Mouse (Mus musculus): ENCODE data around the gene Mlst8. TPM values are rescaled to one million over a fixed set of nuclear protein-coding genes. Genes with fewer than 3 reads are reported as not detected.

Gene Mlst8
- polyA plus RNA-seq, 1 experiment from 2014 or later, result 29.8 TPM

- H3K4me2 ChIP-seq (ENCODE audit: low read depth, low read length), result no peak overlapping the region
- 85% methylated on average over 5 of the region's 5 CpGs for WGBS
- ATAC-seq (ENCODE audit: low read depth), result no peak
- H3K4me1 ChIP-seq (replicated peaks; ENCODE audit: control insufficient read depth, insufficient read depth, low read length), result peaks cover 13% of the 10 kb centered on the region
- H3K9me3 ChIP-seq (ENCODE audit: control insufficient read depth, low read length), result no peaks in the 10 kb centered on the region
- peaks cover 50% of the 10 kb centered on the region for H3K36me3 ChIP-seq (ENCODE audit: control insufficient read depth, insufficient read depth, low read length)
- H3K9ac ChIP-seq (ENCODE audit: low read length), result no peak overlapping the region
- no peak overlapping the region for H3K4me3 ChIP-seq (ENCODE audit: low read length)
- H3K27ac ChIP-seq (ENCODE audit: low read length), result no peak overlapping the region
- no peaks in the 10 kb centered on the region for H3K27me3 ChIP-seq (ENCODE audit: control insufficient read depth, insufficient read depth, low read depth, low read length)
Measured at GRCm38 (mm10) chr17:24424489-24424888, 54.4 kb downstream of the Mlst8 start.

Other genes starting within 250 kb of the Mlst8 start
- gene Ccnf, start 227.6 kb downstream of the Mlst8 start, polyA plus RNA-seq (2015; fragmentation: Nextera tagmentation; extraction: Ambion mirVana), result 75.2 and 81.5 TPM in 2 replicates
- gene Abca17, start 128.0 kb downstream of the Mlst8 start, polyA plus RNA-seq (2015; fragmentation: Nextera tagmentation; extraction: Ambion mirVana), result 0.34 and 0.55 TPM in 2 replicates
- 40.8 and 48.4 TPM in 2 replicates for gene Abca3, start 127.1 kb downstream of the Mlst8 start, polyA plus RNA-seq (2015; fragmentation: Nextera tagmentation; extraction: Ambion mirVana)
- 226 and 246 TPM in 2 replicates for gene Rnps1, start 64.5 kb downstream of the Mlst8 start, polyA plus RNA-seq (2015; fragmentation: Nextera tagmentation; extraction: Ambion mirVana)
- gene Eci1, start 52.4 kb downstream of the Mlst8 start, polyA plus RNA-seq (2015; fragmentation: Nextera tagmentation; extraction: Ambion mirVana), result 97.4 and 102 TPM in 2 replicates
- gene Dnase1l2, start 36.0 kb downstream of the Mlst8 start, polyA plus RNA-seq (2015; fragmentation: Nextera tagmentation; extraction: Ambion mirVana), result 1.6 and 2.8 TPM in 2 replicates
- gene E4f1, start 8.8 kb downstream of the Mlst8 start, polyA plus RNA-seq (2015; fragmentation: Nextera tagmentation; extraction: Ambion mirVana), result 28.8 and 30.5 TPM in 2 replicates
- 43.9 and 50.6 TPM in 2 replicates for gene Pgp, start 8.7 kb downstream of the Mlst8 start, polyA plus RNA-seq (2015; fragmentation: Nextera tagmentation; extraction: Ambion mirVana)
- not detected in 2 replicates for gene Bricd5, start 5.2 kb downstream of the Mlst8 start, polyA plus RNA-seq (2015; fragmentation: Nextera tagmentation; extraction: Ambion mirVana)
- gene Caskin1, start 9.5 kb upstream of the Mlst8 start, polyA plus RNA-seq (2015; fragmentation: Nextera tagmentation; extraction: Ambion mirVana), result 0.59 and 0.96 TPM in 2 replicates
- 90.9 and 93.5 TPM in 2 replicates for gene Traf7, start 48.9 kb upstream of the Mlst8 start, polyA plus RNA-seq (2015; fragmentation: Nextera tagmentation; extraction: Ambion mirVana)
- gene Rab26, start 55.1 kb upstream of the Mlst8 start, polyA plus RNA-seq (2015; fragmentation: Nextera tagmentation; extraction: Ambion mirVana), result 2.6 and 4.9 TPM in 2 replicates
- gene Pkd1, start 70.8 kb upstream of the Mlst8 start, polyA plus RNA-seq (2015; fragmentation: Nextera tagmentation; extraction: Ambion mirVana), result 21.6 and 23.6 TPM in 2 replicates
- gene Tsc2, start 153.6 kb upstream of the Mlst8 start, polyA plus RNA-seq (2015; fragmentation: Nextera tagmentation; extraction: Ambion mirVana), result 54.0 and 58.2 TPM in 2 replicates
- gene Nthl1, start 153.6 kb upstream of the Mlst8 start, polyA plus RNA-seq (2015; fragmentation: Nextera tagmentation; extraction: Ambion mirVana), result 17.6 and 17.9 TPM in 2 replicates
- 95.5 and 98.1 TPM in 2 replicates for gene Slc9a3r2, start 171.2 kb upstream of the Mlst8 start, polyA plus RNA-seq (2015; fragmentation: Nextera tagmentation; extraction: Ambion mirVana)
- gene Npw, start 179.4 kb upstream of the Mlst8 start, polyA plus RNA-seq (2015; fragmentation: Nextera tagmentation; extraction: Ambion mirVana), result 1.1 and 2.3 TPM in 2 replicates
- gene Zfp598, start 190.6 kb upstream of the Mlst8 start, polyA plus RNA-seq (2015; fragmentation: Nextera tagmentation; extraction: Ambion mirVana), result 15.0 and 18.1 TPM in 2 replicates
- gene Syngr3, start 210.9 kb upstream of the Mlst8 start, polyA plus RNA-seq (2015; fragmentation: Nextera tagmentation; extraction: Ambion mirVana), result 1.5 and 1.9 TPM in 2 replicates
- gene Gfer, start 217.1 kb upstream of the Mlst8 start, polyA plus RNA-seq (2015; fragmentation: Nextera tagmentation; extraction: Ambion mirVana), result 37.2 and 41.9 TPM in 2 replicates
- 4.2 and 4.8 TPM in 2 replicates for gene Noxo1, start 217.2 kb upstream of the Mlst8 start, polyA plus RNA-seq (2015; fragmentation: Nextera tagmentation; extraction: Ambion mirVana)
- gene Tbl3, start 228.6 kb upstream of the Mlst8 start, polyA plus RNA-seq (2015; fragmentation: Nextera tagmentation; extraction: Ambion mirVana), result 66.9 and 67.9 TPM in 2 replicates
- gene Rnf151, start 239.0 kb upstream of the Mlst8 start, polyA plus RNA-seq (2015; fragmentation: Nextera tagmentation; extraction: Ambion mirVana), result 0.35 TPM in 1 of 2 replicates, not detected in the other
- 1,342 and 1,356 TPM in 2 replicates for gene Rps2, start 239.0 kb upstream of the Mlst8 start, polyA plus RNA-seq (2015; fragmentation: Nextera tagmentation; extraction: Ambion mirVana)
- 204 and 217 TPM in 2 replicates for gene Ndufb10, start 245.4 kb upstream of the Mlst8 start, polyA plus RNA-seq (2015; fragmentation: Nextera tagmentation; extraction: Ambion mirVana)
- gene Rpl3l, start 248.7 kb upstream of the Mlst8 start, polyA plus RNA-seq (2015; fragmentation: Nextera tagmentation; extraction: Ambion mirVana), result not detected in 2 replicates